Mouse (Mus musculus) cerebellum, adult 2 months (tissue): ENCODE data around the gene Mtg2. TPM values are rescaled to one million over a fixed set of nuclear protein-coding genes. Genes with fewer than 3 reads are reported as not detected.

Experiments
- DNase-seq, 2 experiments: peaks; one replicate each; pipeline ENCODE4 v3.0.0; 2021
- H3K27ac ChIP-seq: fragments of 200-500 bp; 2 replicates; pipeline ENCODE4 v1.5.1; 2012; ENCODE audit warnings: low read length, control low read depth, inconsistent platforms; ENCODE audit not compliant: insufficient read depth
- H3K27me3 ChIP-seq: fragments of 200-500 bp; 2 replicates; pipeline ENCODE4 v1.6.1; 2012; ENCODE audit warnings: inconsistent platforms, mild to moderate bottlenecking, low read length, moderate library complexity; ENCODE audit not compliant: control insufficient read depth, insufficient read depth
- H3K4me1 ChIP-seq: fragments of 200-500 bp; 2 replicates; pipeline ENCODE4 v1.6.1; 2011; ENCODE audit warnings: low read length; ENCODE audit not compliant: control insufficient read depth, insufficient read depth
- H3K4me3 ChIP-seq: fragments of 200-500 bp; replicated peaks from 2 replicates; pipeline ENCODE3; 2011; ENCODE audit warnings: mild to moderate bottlenecking, low read depth, low read length, control low read depth; ENCODE audit not compliant: insufficient read depth
- CTCF ChIP-seq: fragments of 200-500 bp; IDR thresholded peaks from 2 replicates; pipeline ENCODE4 v1.5.1; 2011; ENCODE audit warnings: low read depth, mild to moderate bottlenecking, control low read depth, low read length, moderate library complexity, borderline replicate concordance; ENCODE audit not compliant: insufficient read depth
- POLR2A ChIP-seq: fragments of 200-500 bp; IDR thresholded peaks from 2 replicates; pipeline ENCODE4 v1.6.1; 2011; ENCODE audit warnings: low read length, control low read depth, borderline replicate concordance; ENCODE audit not compliant: insufficient read depth
- WGBS: fragments of 180-500 bp; shearing (Covaris S2); methylation state at CpG from one replicate; pipeline ENCODE4 v1.1.7; 2018; 5-methylcytosine and 5-hydroxymethylcytosine counted together
- polyA plus RNA-seq: library from polyadenylated mRNA; depleted of rRNA; stranded (reverse); fragments of >200 nt; gene quantifications from 2 replicates; pipeline ENCODE4 v1.2.3, GENCODE M21; 2012

Gene Mtg2
- polyA plus RNA-seq, 1 experiment, result 28.7 TPM

DNA sequence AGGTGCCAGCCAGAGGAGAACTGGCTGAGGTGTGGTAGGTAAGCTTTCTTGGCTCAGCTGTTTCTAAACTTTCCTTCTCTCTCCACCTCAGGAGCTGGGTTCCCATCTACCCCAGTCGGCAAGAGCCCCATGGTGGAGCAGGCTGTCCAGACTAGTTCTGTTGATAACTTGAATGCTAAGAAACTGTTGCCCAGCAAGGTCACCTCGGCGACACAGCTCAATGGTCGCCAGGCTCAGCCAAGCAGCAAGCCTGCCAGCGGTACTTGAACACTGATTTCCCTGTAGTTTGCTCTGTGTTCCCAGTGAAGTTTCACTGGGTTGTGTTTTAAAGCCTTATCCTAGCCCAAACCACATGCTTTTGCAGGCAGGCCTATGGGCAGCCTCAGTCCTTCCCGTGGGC, 39.1 kb upstream of the Mtg2 start:
- no peak for DNase-seq
- H3K27ac ChIP-seq, result no peak overlapping the region
- no peaks in the 10 kb centered on the region for H3K27me3 ChIP-seq
- H3K4me1 ChIP-seq, result peaks cover 21% of the 10 kb centered on the region
- no peak overlapping the region for H3K4me3 ChIP-seq
- WGBS, result 67% methylated on average over 6 of the region's 6 CpGs
- TF ChIP-seq CTCF (no peak), POLR2A (no peak)

GRCm38 (mm10) chr2:180032925-180033324, 37.5 kb upstream of the Mtg2 start:
- Histone ChIP-seq H3K27me3 (no peaks in the 10 kb centered on the region), H3K4me3 (no peak overlapping the region), H3K4me1 (peaks cover 11% of the 10 kb centered on the region), H3K27ac (no peak overlapping the region)
- 59% methylated on average over 3 of the region's 3 CpGs for WGBS
- TF ChIP-seq CTCF (no peak), POLR2A (no peak)
- no peak for DNase-seq

GRCm38 (mm10) chr2:180033956-180034355, 36.4 kb upstream of the Mtg2 start:
- TF ChIP-seq POLR2A (no peak), CTCF (no peak)
- Histone ChIP-seq H3K27me3 (no peaks in the 10 kb centered on the region), H3K4me3 (no peak overlapping the region), H3K27ac (no peak overlapping the region), H3K4me1 (peaks cover 2% of the 10 kb centered on the region; the same call in 1 of the 2 replicates)
- DNase-seq, result no peak
- 64% methylated on average over 3 of the region's 3 CpGs for WGBS

- DNase-seq, result no peak
- Histone ChIP-seq H3K27me3 (no peaks in the 10 kb centered on the region), H3K27ac (no peak overlapping the region), H3K4me1 (peaks cover 8% of the 10 kb centered on the region; the same call in 1 of the 2 replicates), H3K4me3 (no peak overlapping the region)
- 44% methylated on average over 5 of the region's 5 CpGs for WGBS
- no peak for TF ChIP-seq POLR2A
- no peak for TF ChIP-seq CTCF
Observed at GRCm38 (mm10) chr2:180034753-180035152, 35.6 kb upstream of the Mtg2 start.

DNA sequence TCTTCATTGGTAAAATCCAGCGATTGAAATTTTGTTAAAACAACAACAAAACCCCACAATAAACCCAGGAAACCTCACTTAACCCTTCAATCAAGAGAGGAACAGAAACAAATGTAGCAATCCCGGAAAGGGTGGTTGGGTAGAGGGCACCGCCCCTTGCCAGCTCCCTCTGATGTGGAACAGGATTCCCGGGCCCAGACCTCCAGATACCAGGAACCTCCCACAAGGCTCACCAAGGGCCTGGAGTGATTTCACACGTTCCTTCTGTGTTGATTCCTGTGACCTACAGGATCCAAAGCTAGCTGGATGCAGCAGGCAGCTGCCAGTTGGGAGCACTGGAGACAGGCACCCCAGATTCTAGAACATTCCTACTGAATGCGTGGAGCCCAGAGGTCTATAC, 30.0 kb upstream of the Mtg2 start:
- Histone ChIP-seq H3K4me3 (peak overlapping the region; percentile 14), H3K27ac (no peak overlapping the region), H3K4me1 (peaks cover 28% of the 10 kb centered on the region), H3K27me3 (no peaks in the 10 kb centered on the region)
- no peak for DNase-seq
- WGBS, result 35% methylated on average over 6 of the region's 6 CpGs
- no peak for TF ChIP-seq CTCF
- no peak for TF ChIP-seq POLR2A

DNA sequence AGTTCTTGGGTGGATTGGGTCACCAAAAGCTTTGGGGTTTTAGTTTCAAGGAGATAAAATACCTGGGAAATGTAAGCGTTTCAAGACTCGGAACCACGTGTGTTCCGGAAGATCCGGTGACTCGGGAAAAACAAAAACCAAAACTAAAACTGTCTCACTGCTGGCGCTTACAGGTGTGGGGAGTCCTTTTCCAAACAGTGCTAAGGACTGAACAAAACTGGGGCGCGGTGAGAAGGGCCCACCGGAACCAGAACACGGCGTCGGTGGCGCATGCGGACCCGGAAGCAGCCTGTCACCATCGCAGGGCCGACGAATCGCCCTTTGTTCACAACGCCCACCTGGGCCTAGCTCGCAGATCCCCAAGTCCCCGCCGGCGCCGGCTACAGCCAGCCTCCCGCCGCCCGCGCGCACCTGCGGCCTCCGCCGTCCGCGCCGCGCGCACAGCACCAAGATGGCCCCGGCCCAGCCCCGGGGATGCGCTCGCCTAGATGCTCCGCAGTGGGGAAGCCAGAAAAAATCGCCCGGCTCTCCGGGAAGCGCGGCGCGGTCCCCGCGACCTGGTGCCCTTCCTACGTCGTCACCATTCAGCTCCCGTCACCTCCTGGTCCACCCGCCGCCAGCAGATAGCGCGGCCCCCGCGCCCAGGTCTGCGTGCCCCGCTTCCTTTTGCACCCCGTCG, 28.7 kb upstream of the Mtg2 start:
- Histone ChIP-seq H3K27me3 (no peaks in the 10 kb centered on the region), H3K27ac (peak overlapping the region; percentile 50), H3K4me3 (peak overlapping the region; percentile 97), H3K4me1 (peaks cover 28% of the 10 kb centered on the region)
- 1% methylated on average over 66 of the region's 66 CpGs for WGBS
- no peak for TF ChIP-seq POLR2A
- TF ChIP-seq CTCF, result no peak
- DNase-seq, result no peak

- Histone ChIP-seq H3K4me3 (peak within 1 kb of the TSS; percentile 97), H3K27me3 (no peaks in the 10 kb centered on the region), H3K4me1 (peaks cover 28% of the 10 kb centered on the region), H3K27ac (peak within 1 kb of the TSS; percentile 92)
- under 1% methylated on average over 76 of the region's 78 CpGs for WGBS
- TF ChIP-seq CTCF, result no peak
- peak; percentile 84 for TF ChIP-seq POLR2A
- DNase-seq, result peak; percentile 92
Observed at GRCm38 (mm10) chr2:180042256-180042857, 28.0 kb upstream of the Mtg2 start, which contains the start of the genes Psma7 and Ss18l1. Gene Psma7, minus strand, starts transcription at chr2:180042433. Gene Ss18l1, plus strand, starts transcription at chr2:180042509.
